Mouse (Mus musculus): ENCODE data around the gene Duxbl1. TPM values are rescaled to one million over a fixed set of nuclear protein-coding genes. Genes with fewer than 3 reads are reported as not detected.

Duxbl1 gene
- 0.96 and 1.5 TPM in 2 replicates for polyA plus RNA-seq (2015; fragmentation: Nextera tagmentation; extraction: Ambion mirVana)

GRCm38 (mm10) chr14:25978371-25979241, at the start of gene Duxbl1:
Gene Duxbl1, plus strand, starts transcription at chr14:25978577.

GRCm38 (mm10) chr14:25938004-25938403, 40.4 kb upstream of the Duxbl1 start, which contains the start of gene Cphx1:
Gene Cphx1, plus strand, starts transcription at chr14:25938304.

Other genes with a start within 250 kb of the Duxbl1 start
- 20.8 and 21.1 TPM in 2 replicates for gene Zcchc24, start 209.5 kb upstream of the Duxbl1 start, polyA plus RNA-seq (2015; fragmentation: Nextera tagmentation; extraction: Ambion mirVana)
- 3.1 and 4.2 TPM in 2 replicates for gene Anxa11, start 136.4 kb upstream of the Duxbl1 start, polyA plus RNA-seq (2015; fragmentation: Nextera tagmentation; extraction: Ambion mirVana)
- 1.3 TPM in 1 of 2 replicates, not detected in the other for gene Plac9a, start 75.5 kb upstream of the Duxbl1 start, polyA plus RNA-seq (2015; fragmentation: Nextera tagmentation; extraction: Ambion mirVana)
- gene Tmem254a, start 50.9 kb upstream of the Duxbl1 start, polyA plus RNA-seq (2015; fragmentation: Nextera tagmentation; extraction: Ambion mirVana), result 5.4 and 5.8 TPM in 2 replicates
- gene Cphx1, start 40.3 kb upstream of the Duxbl1 start, polyA plus RNA-seq (2015; fragmentation: Nextera tagmentation; extraction: Ambion mirVana), result 0.14 TPM in 1 of 2 replicates, not detected in the other
- gene Gm9780, start 64.1 kb downstream of the Duxbl1 start, polyA plus RNA-seq (2015; fragmentation: Nextera tagmentation; extraction: Ambion mirVana), result 20.3 and 21.9 TPM in 2 replicates
- 50.8 and 54.5 TPM in 2 replicates for gene Tmem254c, start 88.8 kb downstream of the Duxbl1 start, polyA plus RNA-seq (2015; fragmentation: Nextera tagmentation; extraction: Ambion mirVana)
- not detected in 2 replicates for gene Cphx2, start 102.9 kb downstream of the Duxbl1 start, polyA plus RNA-seq (2015; fragmentation: Nextera tagmentation; extraction: Ambion mirVana)
- not detected in 2 replicates for gene Cphx3, start 103.7 kb downstream of the Duxbl1 start, polyA plus RNA-seq (2015; fragmentation: Nextera tagmentation; extraction: Ambion mirVana)
- gene Duxbl2, start 139.8 kb downstream of the Duxbl1 start, polyA plus RNA-seq (2015; fragmentation: Nextera tagmentation; extraction: Ambion mirVana), result not detected in 2 replicates
- gene Plac9b, start 203.9 kb downstream of the Duxbl1 start, polyA plus RNA-seq (2015; fragmentation: Nextera tagmentation; extraction: Ambion mirVana), result 12.7 and 28.5 TPM in 2 replicates
- gene Tmem254b, start 228.5 kb downstream of the Duxbl1 start, polyA plus RNA-seq (2015; fragmentation: Nextera tagmentation; extraction: Ambion mirVana), result 24.6 and 32.0 TPM in 2 replicates